Mouse (Mus musculus) 3T3-L1 (cell line): Measurements from ENCODE around the gene Slco1a6.
"Not testable (repeated sequence)": the region's sequence is repeated elsewhere in the genome, so short reads cannot be mapped to it uniquely, and the experiment has no call there.

Experiments
- DNase-seq: peaks from one replicate; pipeline ENCODE4 v3.0.0-alpha.2; 2015; ENCODE audit warnings: low read depth, low spot score

Gene Slco1a6

GRCm38 (mm10) chr6:142208421-142208820, at the start of gene Slco1a6:
Gene Slco1a6, minus strand, starts transcription at chr6:142208521.
- no peak for DNase-seq

GRCm38 (mm10) chr6:142250738-142251307, 42.5 kb upstream of the Slco1a6 start:
- not testable (repeated sequence) for DNase-seq

DNA sequence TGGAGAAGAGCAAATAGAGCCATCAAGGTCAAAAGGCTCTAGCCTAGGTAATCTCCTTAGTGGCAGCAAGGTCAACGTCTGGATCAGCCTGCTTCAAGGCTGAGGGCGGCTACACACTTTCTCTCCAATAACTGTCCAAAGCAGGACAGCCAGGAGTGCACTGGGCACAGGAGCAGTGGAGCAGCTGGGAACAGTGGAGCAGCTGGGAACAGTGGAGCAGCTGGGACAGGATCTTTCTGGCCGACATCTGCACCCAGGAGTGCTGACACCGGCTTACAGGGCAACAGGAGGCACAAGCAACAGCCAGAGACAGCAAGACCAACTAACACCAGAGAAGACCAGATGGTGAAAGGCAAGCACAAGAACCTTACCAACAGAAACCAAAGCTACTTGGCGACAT, 36.7 kb upstream of the Slco1a6 start:
- no peak for DNase-seq

GRCm38 (mm10) chr6:142239468-142239867, 31.1 kb upstream of the Slco1a6 start:
- DNase-seq: no peak

GRCm38 (mm10) chr6:142220138-142220537, 11.8 kb upstream of the Slco1a6 start:
- no peak for DNase-seq

DNA sequence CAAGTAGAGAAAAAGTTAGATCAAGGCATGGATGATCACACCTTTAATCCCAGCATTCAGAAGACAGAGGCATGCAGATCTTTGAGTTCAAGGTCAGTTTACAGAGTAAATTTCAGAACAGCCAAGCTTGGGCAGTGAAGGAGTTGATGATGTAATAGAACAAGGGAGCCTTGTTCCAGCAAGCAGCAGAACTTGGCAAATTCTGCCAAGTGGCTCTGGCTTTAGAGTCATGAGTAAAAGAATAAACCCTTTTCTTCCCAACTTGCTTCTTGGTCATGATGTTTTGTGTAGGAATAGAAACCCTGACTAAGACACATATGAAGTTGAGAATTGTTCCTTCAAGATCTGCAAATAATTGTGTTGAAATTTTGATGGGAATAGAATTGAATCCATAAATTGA, 3.5 kb upstream of the Slco1a6 start:
- peak; percentile 29 for DNase-seq

DNA sequence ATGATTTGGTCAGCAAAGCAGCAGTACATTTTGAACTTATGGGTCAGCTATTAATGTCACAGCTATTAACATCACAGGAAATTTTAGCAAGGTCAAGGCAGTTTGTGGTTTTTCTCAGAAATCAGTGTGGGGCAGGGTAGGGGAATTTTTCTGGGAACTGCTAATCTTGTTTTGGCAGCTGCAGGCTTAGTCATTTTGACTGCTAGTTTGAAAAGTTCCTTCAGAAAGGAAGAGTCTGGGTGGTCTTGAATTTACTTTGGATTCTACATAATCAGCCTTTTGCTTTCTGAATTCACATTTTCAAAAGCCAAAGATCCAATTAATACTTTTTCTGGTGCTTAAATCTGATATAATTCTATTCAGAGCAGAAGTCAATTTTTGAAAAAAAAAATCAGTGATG, 1.4 kb upstream of the Slco1a6 start:
- peak; percentile 19 for DNase-seq

GRCm38 (mm10) chr6:142200524-142200923, 7.8 kb downstream of the Slco1a6 start:
- DNase-seq: no peak

DNA sequence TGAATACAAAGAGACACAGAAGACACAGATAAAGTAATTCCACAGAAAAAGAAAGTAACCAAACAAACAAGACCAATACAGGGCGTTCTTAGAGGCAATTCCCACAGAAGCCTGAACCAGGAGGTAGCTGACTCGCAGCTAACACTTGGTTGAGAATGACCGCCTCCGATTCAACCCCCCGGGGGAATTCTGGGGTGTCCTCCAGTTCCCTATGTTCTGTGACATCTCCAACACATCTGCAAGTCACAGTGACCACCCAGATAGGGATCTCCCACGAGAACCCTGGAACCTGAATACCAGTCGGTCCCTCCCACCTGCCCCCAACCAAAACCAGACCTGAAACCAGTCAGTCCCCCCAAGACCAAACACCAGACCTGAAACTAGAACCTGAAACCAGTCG, 14.1 kb downstream of the Slco1a6 start:
- no peak for DNase-seq

GRCm38 (mm10) chr6:142191962-142192361, 16.4 kb downstream of the Slco1a6 start:
- DNase-seq: peak; percentile 40

DNA sequence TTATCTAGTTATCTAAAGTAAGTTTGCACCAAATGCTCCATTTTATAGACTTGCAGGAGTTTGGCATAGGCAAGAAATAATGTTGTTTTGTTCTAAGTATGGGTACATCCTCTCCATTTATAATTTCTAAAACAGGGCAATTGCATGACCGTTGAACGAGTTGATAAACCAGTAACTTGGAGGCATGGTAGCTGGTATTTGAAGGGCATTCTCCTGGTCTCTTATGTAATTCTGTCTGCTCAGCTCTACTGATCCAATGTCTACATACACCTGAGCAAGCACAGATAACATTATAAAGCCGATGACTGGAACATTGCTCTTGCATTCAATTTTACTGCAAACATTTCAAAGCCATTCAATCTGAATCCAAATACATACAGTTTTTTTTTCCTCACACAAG, 20.9 kb downstream of the Slco1a6 start:
- DNase-seq: no peak

- DNase-seq: no peak
Measured at GRCm38 (mm10) chr6:142185868-142186415, 22.4 kb downstream of the Slco1a6 start.

DNA sequence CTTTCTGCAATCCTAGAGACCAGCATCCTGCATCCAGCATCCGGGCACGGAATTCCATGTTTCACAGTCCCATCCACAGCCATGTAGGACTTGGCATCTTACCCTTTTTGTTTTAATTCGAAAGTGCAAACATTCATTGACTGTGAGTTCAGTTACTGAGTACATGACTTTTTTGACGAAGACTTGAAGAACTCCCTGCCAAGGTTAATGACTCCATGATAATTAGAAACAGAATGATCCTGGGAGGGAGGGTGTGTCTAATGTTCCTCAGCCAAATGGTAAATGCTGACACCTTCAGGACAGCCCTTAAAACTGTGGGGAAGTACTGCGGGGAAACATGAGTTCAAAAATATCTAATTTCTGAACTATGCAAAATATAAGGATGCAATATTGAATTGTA, 44.9 kb downstream of the Slco1a6 start:
- no peak for DNase-seq

- DNase-seq: no peak
Measured at GRCm38 (mm10) chr6:142161171-142161570, 47.1 kb downstream of the Slco1a6 start.

- DNase-seq: not testable (repeated sequence)
Measured at GRCm38 (mm10) chr6:142154081-142154480, 54.2 kb downstream of the Slco1a6 start.

- DNase-seq: no peak
Measured at GRCm38 (mm10) chr6:142148371-142148770, 60.0 kb downstream of the Slco1a6 start.

GRCm38 (mm10) chr6:142111667-142112305, 96.5 kb downstream of the Slco1a6 start:
- DNase-seq: no peak

- peak; percentile 67 for DNase-seq
Measured at GRCm38 (mm10) chr6:142091126-142091525, 117.2 kb downstream of the Slco1a6 start.

DNA sequence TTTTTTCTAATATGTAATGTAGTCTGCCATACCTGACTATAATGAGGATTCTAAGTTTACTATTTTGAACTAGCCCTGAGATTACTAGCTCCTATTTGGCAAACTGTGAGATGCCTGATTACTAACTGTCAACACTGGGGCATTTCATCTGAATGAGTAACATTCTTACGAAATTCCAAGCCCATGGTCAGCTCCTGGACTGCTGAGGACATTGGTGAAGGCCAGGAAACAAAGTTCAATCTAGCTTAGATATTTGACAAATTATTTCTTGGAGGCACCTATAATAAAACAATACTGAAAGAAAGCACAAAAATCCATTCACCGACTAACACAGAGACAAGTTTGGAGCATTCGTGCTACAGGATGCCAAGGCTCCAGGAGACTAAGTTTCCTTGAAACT, 150.0 kb downstream of the Slco1a6 start:
- DNase-seq: not testable (repeated sequence)

DNA sequence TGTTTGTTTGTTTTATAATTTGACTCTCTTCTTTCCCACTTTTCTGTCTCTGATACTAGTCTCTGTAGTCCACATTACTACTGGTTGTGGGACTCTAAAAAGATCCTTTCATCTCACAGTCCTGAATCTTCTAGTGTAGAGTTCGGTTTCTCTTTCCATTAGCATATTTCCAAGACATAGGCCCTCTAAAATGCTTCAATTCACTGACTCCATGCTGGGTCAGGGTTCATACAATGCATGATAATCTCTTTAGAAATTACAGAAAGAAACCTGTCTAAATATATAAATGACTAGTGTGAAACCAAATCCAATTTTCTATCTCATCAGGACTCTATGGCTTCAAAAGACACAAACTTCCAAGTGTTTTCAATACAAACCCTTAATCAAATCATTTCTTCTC, 160.6 kb downstream of the Slco1a6 start:
- no peak for DNase-seq

DNA sequence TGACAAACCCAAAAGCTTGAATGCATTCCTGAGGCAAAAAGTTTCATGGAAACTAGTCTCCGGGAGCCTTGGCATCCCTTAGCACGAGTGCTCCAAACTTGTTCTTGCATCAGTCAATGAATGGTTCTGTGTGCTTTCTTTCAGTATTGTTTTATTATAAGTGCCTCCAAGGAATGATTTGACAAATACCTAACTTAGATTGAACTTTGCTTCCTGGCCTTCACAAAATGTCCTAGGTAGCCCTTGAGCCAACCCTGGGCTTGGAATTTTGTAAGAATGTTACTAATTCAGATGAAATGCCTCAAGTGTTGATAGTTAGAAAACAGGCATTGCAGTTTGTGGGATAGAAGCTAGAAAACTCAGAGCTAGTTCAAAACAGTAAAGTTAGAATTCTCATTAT, 162.6 kb downstream of the Slco1a6 start:
- DNase-seq: no peak

DNA sequence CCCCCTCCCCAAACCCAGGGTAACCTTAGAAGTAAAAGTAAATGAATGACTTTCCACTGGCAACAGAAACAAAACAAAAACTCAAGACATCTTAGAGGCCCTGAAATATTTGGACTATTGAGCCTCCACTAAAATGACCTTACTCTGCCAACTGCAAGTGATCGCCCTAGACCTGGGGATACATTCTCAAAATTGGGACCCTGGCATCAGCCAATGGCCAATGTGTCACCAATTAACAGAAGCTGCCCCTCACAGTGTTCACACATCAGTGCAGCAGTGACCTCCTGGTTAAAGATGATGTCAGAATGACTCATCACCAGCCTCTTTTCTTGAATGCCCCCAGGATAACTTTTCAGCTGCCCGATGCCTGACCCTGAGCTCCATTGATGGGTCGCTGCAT, 166.4 kb downstream of the Slco1a6 start:
- peak; percentile 44 for DNase-seq
